Mouse (Mus musculus) cortical plate, adult 2 months (tissue): ENCODE measurements around the gene Rubcnl.

Experiments
- CTCF ChIP-seq: fragments of 200-500 bp; IDR thresholded peaks from 2 replicates; pipeline ENCODE4 v1.5.1; 2011; ENCODE audit warnings: mild to moderate bottlenecking, control low read depth, low read length; ENCODE audit not compliant: insufficient read depth; ENCODE audit errors: extremely low read depth
- POLR2A ChIP-seq: fragments of 200-500 bp; IDR thresholded peaks from 2 replicates; pipeline ENCODE4 v1.6.1; 2011; ENCODE audit warnings: mild to moderate bottlenecking, low read length, control low read depth; ENCODE audit not compliant: insufficient read depth; ENCODE audit errors: extremely low read depth

GRCm38 (mm10) chr14:74996556-74996955 lies 19.3 kb upstream of the Rubcnl start:
- no peak for TF ChIP-seq CTCF
- TF ChIP-seq POLR2A: no peak
